Mouse (Mus musculus) hindbrain, postnatal 0 days (tissue): ENCODE data around the gene E4f1. TPM values are rescaled to one million over a fixed set of nuclear protein-coding genes. Genes with fewer than 3 reads are reported as not detected.

ENCODE experiments used
- ATAC-seq: fragments of 200-750 bp; cut with Nextera tagmentation; 2 replicates; pipeline ENCODE4 v1.8.0; 2017; ENCODE audit warnings: mild to moderate bottlenecking, moderate TSS enrichment, moderate library complexity
- DNase-seq: peaks from one replicate; pipeline ENCODE4 v3.0.0-alpha.2; 2015; ENCODE audit warnings: low spot score
- H3K27ac ChIP-seq: fragments of 300-500 bp; sonication (generic); 2 replicates; pipeline ENCODE4 v1.5.1; 2014; ENCODE audit warnings: mild to moderate bottlenecking
- H3K27me3 ChIP-seq: fragments of 300-500 bp; sonication (generic); 2 replicates; pipeline ENCODE4 v1.6.1; 2014; ENCODE audit warnings: low read length, mixed read lengths; ENCODE audit not compliant: insufficient read depth
- H3K36me3 ChIP-seq: fragments of 300-500 bp; sonication (generic); 2 replicates; pipeline ENCODE4 v1.6.1; 2014; ENCODE audit warnings: low read length, mixed read lengths; ENCODE audit not compliant: insufficient read depth
- H3K4me1 ChIP-seq: fragments of 300-500 bp; sonication (generic); 2 replicates; pipeline ENCODE4 v1.6.1; 2014; ENCODE audit warnings: antibody characterized with exemption, low read length, mixed read lengths; ENCODE audit not compliant: insufficient read depth
- H3K4me2 ChIP-seq: fragments of 300-500 bp; sonication (generic); 2 replicates; pipeline ENCODE4 v1.6.1; 2014; ENCODE audit warnings: low read depth, mild to moderate bottlenecking, low read length, moderate library complexity, mixed read lengths
- H3K4me3 ChIP-seq: fragments of 300-500 bp; sonication (generic); 2 replicates; pipeline ENCODE4 v1.5.1; 2014; ENCODE audit warnings: low read length
- H3K9ac ChIP-seq: fragments of 300-500 bp; sonication (generic); replicated peaks from 2 replicates; pipeline ENCODE4 v1.6.1; 2014; ENCODE audit warnings: mild to moderate bottlenecking, low read length, moderate library complexity, mixed read lengths
- H3K9me3 ChIP-seq: fragments of 300-500 bp; sonication (generic); 2 replicates; pipeline ENCODE4 v1.6.1; 2016; ENCODE audit warnings: low read length, mixed read lengths
- CTCF ChIP-seq: IDR thresholded peaks from 2 replicates; pipeline ENCODE4 v1.5.1; 2016; ENCODE audit warnings: antibody characterized with exemption, control low read depth, low read depth
- WGBS: fragments of 180-500 bp; shearing (Covaris S2); extraction: QIAGEN DNeasy Blood & Tissue Kit; methylation state at CpG from one replicate; pipeline ENCODE4 v1.1.7; 2014; 5-methylcytosine and 5-hydroxymethylcytosine counted together
- polyA plus RNA-seq: library from polyadenylated mRNA; unstranded; fragments of >200 nt; fragmentation: Nextera tagmentation; extraction: Ambion mirVana; gene quantifications from 2 replicates; pipeline ENCODE4 v1.2.1, GENCODE M21; 2015
- total RNA-seq: library from RNA; depleted of rRNA; stranded (reverse); fragments of >200 nt; gene quantifications from 2 replicates; pipeline ENCODE4 v1.2.3, GENCODE M21; 2014

E4f1 gene
- total and polyA plus RNA-seq, 2 experiments from 2014 or later = 28.0 to 32.4 TPM

DNA sequence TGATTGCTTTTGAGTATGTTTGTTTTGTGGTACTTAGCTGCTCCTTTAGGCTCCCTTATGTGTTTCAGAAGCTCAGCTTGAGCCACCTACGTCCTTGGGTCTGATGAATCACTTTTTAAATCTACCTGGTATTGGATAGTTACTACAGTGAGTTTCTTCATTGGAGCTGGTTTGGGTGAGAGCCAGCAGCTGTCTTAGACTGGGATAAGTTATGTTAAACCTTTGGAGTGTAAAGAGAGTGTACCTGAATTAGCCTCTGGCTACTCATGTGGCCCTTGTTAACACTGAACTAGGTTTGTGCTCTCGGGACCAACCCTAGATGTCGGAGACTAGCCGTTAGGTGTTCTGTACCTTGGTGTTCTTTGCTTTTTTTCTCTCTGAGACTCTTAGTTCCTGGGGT lies 47.0 kb downstream of the E4f1 start:
- no peak for TF ChIP-seq CTCF
- Histone ChIP-seq H3K4me1 (no peaks in the 10 kb centered on the region), H3K27me3 (no peaks in the 10 kb centered on the region), H3K27ac (no peak overlapping the region), H3K36me3 (peaks cover 59% of the 10 kb centered on the region), H3K9me3 (no peaks in the 10 kb centered on the region), H3K4me2 (no peak overlapping the region), H3K9ac (no peak overlapping the region), H3K4me3 (no peak overlapping the region)
- WGBS = 92% methylated on average over 4 of the region's 4 CpGs
- no peak for DNase-seq
- ATAC-seq = no peak

DNA sequence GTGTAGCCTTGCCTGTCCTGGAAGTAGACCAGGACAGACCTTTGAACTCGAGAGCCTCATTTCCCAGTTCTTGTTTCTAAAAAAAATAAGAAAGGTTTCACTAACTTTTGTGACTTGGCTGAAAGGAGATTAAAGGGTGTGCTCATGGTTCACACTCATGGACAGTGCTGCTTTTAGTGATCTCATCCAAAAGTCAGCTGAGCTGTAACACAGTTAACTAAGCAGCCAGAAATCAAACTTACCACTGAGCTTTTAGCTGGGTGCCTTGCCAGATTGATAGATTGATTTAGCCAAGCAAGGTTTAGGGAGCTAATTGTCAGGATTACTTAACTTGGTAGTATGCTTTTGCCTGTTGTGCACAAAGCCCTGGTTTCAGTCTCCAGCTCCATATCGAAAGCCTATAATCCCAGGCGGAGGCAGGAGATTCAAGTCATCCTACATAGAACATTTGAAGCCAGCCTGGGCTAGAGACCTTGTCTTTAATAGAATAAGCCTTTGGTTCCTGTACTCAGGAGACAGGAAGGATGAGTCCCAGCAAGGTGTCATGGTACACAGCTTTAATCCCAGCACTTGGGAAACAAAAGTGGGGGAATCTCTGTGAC lies 54.0 kb downstream of the E4f1 start:
- Histone ChIP-seq H3K27me3 (no peaks in the 10 kb centered on the region), H3K36me3 (peaks cover 31% of the 10 kb centered on the region), H3K4me2 (peak overlapping the region; percentile 79), H3K4me3 (peak overlapping the region; percentile 78; the same call in 1 of the 2 replicates), H3K4me1 (peaks cover 9% of the 10 kb centered on the region; the same call in 1 of the 2 replicates), H3K27ac (no peak overlapping the region), H3K9ac (peak overlapping the region; percentile 87; the same call in 1 of the 2 replicates), H3K9me3 (no peaks in the 10 kb centered on the region)
- TF ChIP-seq CTCF = no peak
- WGBS = 85% methylated on average over 3 of the region's 3 CpGs
- DNase-seq (no peak), ATAC-seq (no peak)

- WGBS = under 1% methylated on average over 21 of the region's 21 CpGs
- Histone ChIP-seq H3K27me3 (no peaks in the 10 kb centered on the region), H3K4me1 (peaks cover 9% of the 10 kb centered on the region; the same call in 1 of the 2 replicates), H3K9me3 (no peaks in the 10 kb centered on the region), H3K4me2 (peak overlapping the region; percentile 79), H3K27ac (peak overlapping the region; percentile 92), H3K36me3 (peaks cover 27% of the 10 kb centered on the region), H3K4me3 (peak overlapping the region; percentile 78), H3K9ac (peak overlapping the region; percentile 87)
- DNase-seq (peak; percentile 14), ATAC-seq (peak; percentile 11; the same call in 1 of the 2 replicates)
- no peak for TF ChIP-seq CTCF
These were observed 55.1 kb downstream of the E4f1 start for GRCm38 (mm10) chr17:24415011-24415410.

GRCm38 (mm10) chr17:24414230-24414976 lies 55.7 kb downstream of the E4f1 start, which contains the start of gene Rnps1:
Gene Rnps1, plus strand, starts transcription at chr17:24414565.
- ATAC-seq = peak; percentile 96

DNA sequence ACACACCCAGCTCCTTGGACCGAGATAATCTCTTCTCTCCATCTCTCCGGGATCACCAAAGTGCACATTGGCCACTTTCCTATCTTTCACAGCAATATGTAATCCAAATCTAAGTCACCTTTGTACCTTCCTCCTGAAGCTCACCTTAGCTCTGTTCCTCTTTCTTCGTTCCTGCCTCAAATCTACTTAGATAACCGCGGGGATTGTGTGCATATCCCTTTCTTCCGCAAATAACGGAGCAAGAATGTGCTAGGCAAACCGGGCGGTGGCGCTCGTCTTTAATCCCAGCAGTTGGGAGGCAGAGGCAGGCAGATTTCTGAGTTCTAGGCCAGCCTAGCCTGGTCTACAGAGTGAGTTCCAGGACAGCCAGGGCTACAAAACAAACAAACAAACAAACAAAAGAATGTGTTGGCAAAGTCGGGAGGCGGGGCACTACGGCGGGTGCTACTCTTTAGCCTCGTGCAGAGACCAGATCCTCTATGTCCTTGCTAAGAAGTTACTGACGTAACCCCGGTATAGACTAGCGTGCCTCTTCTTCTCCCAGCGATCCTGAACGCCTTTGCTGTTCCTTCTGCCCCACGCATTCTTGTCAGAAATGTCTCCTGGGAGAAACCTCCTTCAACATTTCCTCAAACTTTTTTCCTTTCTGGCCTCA lies 56.4 kb downstream of the E4f1 start:
- ATAC-seq (peak; percentile 21; the same call in 1 of the 2 replicates), DNase-seq (peak; percentile 14)
- Histone ChIP-seq H3K27ac (peak overlapping the region; percentile 92), H3K4me2 (peak overlapping the region; percentile 79), H3K9me3 (no peaks in the 10 kb centered on the region), H3K9ac (peak overlapping the region; percentile 87), H3K36me3 (peaks cover 28% of the 10 kb centered on the region), H3K4me3 (peak overlapping the region; percentile 78), H3K27me3 (no peaks in the 10 kb centered on the region), H3K4me1 (peaks cover 9% of the 10 kb centered on the region; the same call in 1 of the 2 replicates)
- WGBS = 35% methylated on average over 22 of the region's 22 CpGs
- no peak for TF ChIP-seq CTCF

More at GRCm38 (mm10) chr17:24414230-24414976, 55.7 kb downstream of the E4f1 start, which contains the start of gene Rnps1:
- Histone ChIP-seq H3K36me3 (peaks cover 27% of the 10 kb centered on the region), H3K27ac (peak within 1 kb of the TSS; percentile 92), H3K9me3 (no peaks in the 10 kb centered on the region), H3K4me1 (peaks cover 9% of the 10 kb centered on the region; the same call in 1 of the 2 replicates), H3K27me3 (no peaks in the 10 kb centered on the region), H3K9ac (peak within 1 kb of the TSS; percentile 87), H3K4me3 (peak within 1 kb of the TSS; percentile 78), H3K4me2 (peak within 1 kb of the TSS; percentile 79)
- TF ChIP-seq CTCF = no peak; the same call in 1 of the 2 replicates
- peak; percentile 100 for DNase-seq
- WGBS = under 1% methylated on average over 63 of the region's 64 CpGs

DNA sequence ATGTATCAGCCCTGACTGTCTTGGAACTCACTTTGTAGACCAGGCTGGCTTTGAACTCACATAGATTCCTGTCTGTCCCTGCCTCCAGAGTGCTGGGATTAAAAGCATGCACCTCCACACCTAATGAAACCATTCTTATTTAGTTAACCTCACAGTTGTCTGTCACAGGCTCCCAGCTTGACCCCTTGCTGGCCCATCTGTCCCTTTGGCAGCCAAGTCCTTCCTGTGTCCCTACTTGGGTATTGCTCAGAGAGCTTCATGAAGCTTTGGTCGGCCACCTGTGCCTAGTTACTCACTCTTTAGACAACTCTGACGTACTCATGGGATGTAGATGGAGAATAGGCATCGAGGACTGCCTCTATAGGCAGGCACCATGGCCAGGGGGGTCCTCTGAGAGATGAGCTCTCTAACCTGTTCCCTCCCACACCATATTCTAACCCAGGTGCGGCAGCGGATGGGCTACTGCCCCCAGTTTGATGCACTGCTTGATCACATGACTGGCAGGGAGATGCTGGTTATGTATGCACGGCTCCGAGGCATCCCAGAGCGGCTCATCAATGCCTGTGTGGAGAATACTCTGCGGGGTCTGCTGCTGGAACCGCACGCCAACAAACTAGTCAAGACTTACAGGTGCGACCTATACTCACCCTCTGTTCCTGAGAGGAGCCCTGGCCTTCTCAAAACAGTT lies 62.9 kb downstream of the E4f1 start:
- no peak for TF ChIP-seq CTCF
- no peak overlapping the region for H3K9ac ChIP-seq

More for the DNA sequence above, 62.9 kb downstream of the E4f1 start:
- 88% methylated on average over 12 of the region's 12 CpGs for WGBS
- Histone ChIP-seq H3K4me1 (no peaks in the 10 kb centered on the region), H3K4me2 (no peak overlapping the region), H3K27ac (no peak overlapping the region), H3K36me3 (peaks cover 63% of the 10 kb centered on the region), H3K4me3 (no peak overlapping the region), H3K9me3 (no peaks in the 10 kb centered on the region), H3K27me3 (no peaks in the 10 kb centered on the region)
- ATAC-seq (no peak), DNase-seq (no peak)
